Mouse (Mus musculus) cortical plate, adult 2 months (tissue): ENCODE data around the gene Ntm.

Source experiments
- CTCF ChIP-seq: fragments of 200-500 bp; IDR thresholded peaks from 2 replicates; pipeline ENCODE4 v1.5.1; 2011; ENCODE audit warnings: mild to moderate bottlenecking, control low read depth, low read length; ENCODE audit not compliant: insufficient read depth; ENCODE audit errors: extremely low read depth
- POLR2A ChIP-seq: fragments of 200-500 bp; IDR thresholded peaks from 2 replicates; pipeline ENCODE4 v1.6.1; 2011; ENCODE audit warnings: mild to moderate bottlenecking, low read length, control low read depth; ENCODE audit not compliant: insufficient read depth; ENCODE audit errors: extremely low read depth

DNA sequence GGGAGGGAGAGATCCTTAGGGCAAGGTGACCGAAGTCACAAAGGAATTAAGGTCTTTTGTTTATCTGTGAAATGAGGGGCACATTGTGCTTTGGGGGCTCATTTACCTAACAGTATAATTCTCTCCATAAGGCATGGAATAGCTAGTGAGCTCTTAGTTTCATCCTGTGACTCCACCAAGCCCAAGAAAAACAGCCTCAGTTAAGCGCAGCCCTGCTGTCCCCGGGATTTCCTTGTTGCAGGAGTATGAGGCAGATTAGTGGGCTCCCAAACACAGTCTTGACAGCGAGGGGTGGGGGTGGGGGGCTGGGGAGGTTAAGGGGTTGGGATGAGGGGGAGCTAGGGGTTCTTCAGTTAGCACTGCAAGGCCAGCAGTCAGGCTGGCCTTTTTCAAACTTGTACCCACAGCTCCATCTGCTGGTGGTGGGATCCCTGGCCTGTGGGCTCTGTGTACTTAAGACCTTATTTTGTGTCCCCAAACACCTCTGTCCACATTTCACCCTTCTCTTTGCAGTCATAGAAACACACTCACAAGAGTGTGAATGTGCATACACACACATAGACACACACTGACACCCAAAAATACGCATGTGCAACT, 504.9 kb downstream of the Ntm start:
- peak; percentile 77 for TF ChIP-seq CTCF
- no peak for TF ChIP-seq POLR2A
